Mouse (Mus musculus) gastrocnemius, adult 2 months (tissue): ENCODE data around the gene Nisch. TPM values are rescaled to one million over a fixed set of nuclear protein-coding genes. Genes with fewer than 3 reads are reported as not detected.

ENCODE experiments used
- DNase-seq: peaks from one replicate; pipeline ENCODE4 v3.0.0; 2022
- H3K27ac ChIP-seq: fragments of 200-600 bp; 2 replicates; pipeline ENCODE4 v1.8.1; 2022; ENCODE audit warnings: mild to moderate bottlenecking
- H3K4me3 ChIP-seq: fragments of 200-600 bp; 2 replicates; pipeline ENCODE4 v1.8.1; 2022; ENCODE audit warnings: mild to moderate bottlenecking, moderate library complexity
- CTCF ChIP-seq: fragments of 200-600 bp; IDR thresholded peaks from 2 replicates; pipeline ENCODE4 v1.8.1; 2022; ENCODE audit warnings: antibody characterized with exemption, mild to moderate bottlenecking, moderate library complexity
- intact Hi-C: fragments of 180-260 bp; cut with DNase I; formaldehyde crosslinking; loops from one replicate; pipeline ENCODE4 v1.15.1; 2025
- total RNA-seq, 2 experiments: library from RNA; stranded (reverse); gene quantifications; 2 replicates each; pipeline ENCODE4 v1.2.3; 2021

Gene Nisch
- total RNA-seq, 2 experiments from 2014 or later, result 60.8 to 70.3 TPM

DNA sequence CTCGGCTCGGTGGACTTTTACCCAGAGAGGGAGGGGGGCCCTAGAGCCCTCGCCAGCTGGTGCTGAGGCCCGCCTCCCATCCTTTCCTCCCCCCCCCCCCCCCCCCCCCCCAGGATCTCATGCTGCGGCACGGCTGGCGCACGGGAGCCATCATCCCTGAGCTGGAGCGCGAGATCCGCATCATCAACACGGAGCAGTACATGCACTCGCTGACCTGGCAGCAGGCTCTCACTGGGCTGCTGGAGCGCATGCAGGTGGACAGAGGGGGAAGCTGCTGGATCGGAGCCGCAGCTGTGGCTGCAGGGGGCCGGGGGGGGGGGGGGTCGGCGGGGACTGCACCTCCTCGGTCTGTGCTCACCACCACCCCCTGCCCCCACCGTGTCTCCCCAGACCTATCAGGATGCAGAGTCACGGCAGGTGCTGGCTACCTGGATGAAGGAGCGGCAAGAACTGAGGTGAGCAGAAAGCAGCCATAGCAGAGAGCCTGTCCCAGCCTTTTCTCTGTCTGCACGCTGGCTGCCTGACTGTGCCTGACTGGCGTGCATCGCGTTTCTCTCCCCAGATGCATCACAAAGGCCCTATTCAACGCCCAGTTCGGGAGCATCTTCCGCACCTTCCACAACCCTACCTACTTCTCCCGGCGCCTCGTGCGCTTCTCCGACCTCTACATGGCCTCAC, 78.4 kb downstream of the Nisch start:
- Histone ChIP-seq H3K27ac (peak overlapping the region; percentile 58), H3K4me3 (no peak overlapping the region)
- intact Hi-C loops, result no loop called here
- DNase-seq, result peak; percentile 24
- no peak for TF ChIP-seq CTCF

DNA sequence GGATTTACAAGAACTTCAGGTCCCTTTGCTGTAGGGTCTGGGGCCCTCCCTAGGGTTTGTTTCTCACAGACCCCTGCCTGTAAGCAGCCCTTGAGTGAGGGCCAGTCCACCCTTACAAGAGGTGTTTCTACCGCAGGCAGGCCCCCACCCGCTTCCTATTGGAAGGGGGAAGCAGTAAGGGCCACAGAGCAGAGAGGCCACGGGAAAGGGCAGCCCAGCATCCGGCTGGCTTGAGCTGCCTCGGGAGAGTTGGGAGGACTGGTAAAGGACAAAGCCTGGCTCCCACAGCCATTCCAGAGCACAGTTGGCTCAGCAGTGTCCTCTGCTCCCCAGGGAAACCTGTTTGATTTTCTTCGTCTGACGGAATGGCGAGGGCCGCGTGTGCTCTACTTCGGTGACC, 79.0 kb downstream of the Nisch start:
- Histone ChIP-seq H3K27ac (peak overlapping the region; percentile 58), H3K4me3 (no peak overlapping the region)
- intact Hi-C loops, result no loop called here
- peak; percentile 35 for DNase-seq
- TF ChIP-seq CTCF, result no peak

DNA sequence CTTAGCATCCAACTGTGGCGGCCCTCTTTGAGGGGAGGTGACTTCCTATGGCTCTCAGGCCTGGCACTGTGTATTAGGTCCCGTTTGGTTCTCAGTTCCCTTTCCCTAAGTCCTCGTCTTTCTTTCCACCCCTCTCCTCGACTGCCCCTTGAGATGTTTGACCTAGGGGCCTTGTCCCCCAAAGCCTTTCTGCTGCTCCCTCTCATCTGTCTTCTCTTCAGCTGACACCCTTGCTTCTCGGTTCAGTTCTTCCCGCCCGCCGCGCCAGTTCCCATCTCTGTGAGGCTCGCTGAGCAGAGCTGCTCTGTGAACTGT, 79.5 kb downstream of the Nisch start:
- no peak for DNase-seq
- Histone ChIP-seq H3K4me3 (no peak overlapping the region), H3K27ac (peak overlapping the region; percentile 58; the same call in 1 of the 2 replicates)
- TF ChIP-seq CTCF, result no peak
- intact Hi-C loops, result no loop called here

DNA sequence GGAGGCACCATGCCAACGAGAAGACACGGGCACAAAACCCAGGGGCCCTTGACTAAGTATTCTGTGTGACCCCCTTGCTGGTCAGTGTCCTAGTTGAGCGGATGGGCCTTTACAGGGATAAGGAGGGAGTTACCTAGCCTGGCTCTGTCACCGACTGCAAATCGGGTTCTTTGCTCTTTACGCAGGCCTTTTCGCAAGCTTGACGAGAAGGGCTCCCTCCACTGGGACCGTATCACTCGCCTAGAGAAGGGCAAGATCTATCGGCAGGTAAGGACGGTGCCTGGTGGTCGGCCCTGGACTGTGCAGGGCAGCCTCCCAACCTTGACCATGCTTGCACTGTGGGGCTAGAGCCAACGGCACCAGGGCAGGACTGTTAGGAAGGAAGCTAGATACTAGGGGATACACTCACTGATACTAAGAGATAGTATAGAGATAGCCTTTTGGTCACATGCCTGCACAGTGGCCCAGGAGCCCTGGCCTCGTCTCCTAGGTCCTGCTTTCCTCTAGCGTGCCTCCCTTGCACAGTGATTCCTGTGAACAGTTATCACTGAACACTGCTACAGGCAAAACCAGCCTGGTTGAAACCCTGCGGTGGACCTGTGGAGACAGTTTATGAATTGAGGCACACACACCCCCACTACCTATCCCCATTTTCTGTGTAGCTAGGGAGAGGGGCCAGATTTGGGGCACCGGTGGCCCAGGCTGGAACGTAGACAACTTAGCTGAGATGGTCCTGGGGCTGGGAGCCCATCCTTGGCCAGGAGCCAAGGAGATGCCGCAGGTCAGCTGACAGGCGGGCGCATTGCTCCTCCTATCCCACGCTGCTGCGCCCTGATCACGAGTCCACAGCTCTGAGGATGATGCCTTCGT, 80.1 kb downstream of the Nisch start:
- no peak for TF ChIP-seq CTCF
- Histone ChIP-seq H3K27ac (no peak overlapping the region), H3K4me3 (no peak overlapping the region)
- intact Hi-C loops, result no loop called here
- DNase-seq, result peak; percentile 34

DNA sequence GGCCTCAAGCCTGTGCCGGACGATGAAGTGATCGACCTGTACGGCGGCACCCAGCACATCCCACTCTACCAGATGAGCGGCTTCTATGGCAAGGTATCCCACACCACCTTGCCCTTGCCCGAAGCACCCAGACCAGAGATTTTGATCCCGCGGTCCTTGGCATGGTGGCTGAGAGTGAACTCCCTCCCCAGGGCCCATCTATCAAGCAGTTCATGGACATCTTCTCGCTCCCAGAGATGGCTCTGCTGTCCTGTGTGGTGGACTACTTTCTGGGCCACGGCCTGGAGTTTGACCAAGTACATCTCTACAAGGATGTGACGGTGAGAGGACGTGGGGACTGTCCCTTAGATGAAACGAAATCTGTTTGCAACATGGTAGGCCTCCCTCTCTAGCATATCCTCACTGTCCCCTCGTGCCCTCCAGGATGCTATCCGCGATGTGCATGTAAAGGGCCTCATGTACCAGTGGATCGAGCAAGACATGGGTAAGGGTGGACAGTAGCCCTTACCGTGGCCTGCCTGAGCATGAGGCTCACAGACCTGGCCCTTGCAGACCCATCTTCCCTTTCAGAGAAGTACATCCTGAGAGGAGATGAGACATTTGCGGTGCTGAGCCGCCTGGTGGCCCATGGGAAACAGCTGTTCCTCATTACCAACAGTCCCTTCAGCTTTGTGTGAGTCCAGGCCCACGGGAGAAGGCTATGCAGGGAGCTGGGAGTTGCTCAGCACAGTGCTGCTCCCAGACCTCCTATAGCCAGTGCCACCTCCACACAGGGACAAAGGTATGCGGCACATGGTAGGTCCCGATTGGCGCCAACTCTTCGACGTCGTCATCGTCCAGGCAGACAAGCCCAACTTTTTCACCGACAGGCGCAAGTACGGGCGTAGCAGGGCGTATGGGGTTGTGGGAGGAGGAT, 81.0 kb downstream of the Nisch start:
- H3K4me3 ChIP-seq, result no peak overlapping the region
- TF ChIP-seq CTCF, result no peak
- H3K27ac ChIP-seq, result no peak overlapping the region
- intact Hi-C loops, result no loop called here
- DNase-seq, result no peak

DNA sequence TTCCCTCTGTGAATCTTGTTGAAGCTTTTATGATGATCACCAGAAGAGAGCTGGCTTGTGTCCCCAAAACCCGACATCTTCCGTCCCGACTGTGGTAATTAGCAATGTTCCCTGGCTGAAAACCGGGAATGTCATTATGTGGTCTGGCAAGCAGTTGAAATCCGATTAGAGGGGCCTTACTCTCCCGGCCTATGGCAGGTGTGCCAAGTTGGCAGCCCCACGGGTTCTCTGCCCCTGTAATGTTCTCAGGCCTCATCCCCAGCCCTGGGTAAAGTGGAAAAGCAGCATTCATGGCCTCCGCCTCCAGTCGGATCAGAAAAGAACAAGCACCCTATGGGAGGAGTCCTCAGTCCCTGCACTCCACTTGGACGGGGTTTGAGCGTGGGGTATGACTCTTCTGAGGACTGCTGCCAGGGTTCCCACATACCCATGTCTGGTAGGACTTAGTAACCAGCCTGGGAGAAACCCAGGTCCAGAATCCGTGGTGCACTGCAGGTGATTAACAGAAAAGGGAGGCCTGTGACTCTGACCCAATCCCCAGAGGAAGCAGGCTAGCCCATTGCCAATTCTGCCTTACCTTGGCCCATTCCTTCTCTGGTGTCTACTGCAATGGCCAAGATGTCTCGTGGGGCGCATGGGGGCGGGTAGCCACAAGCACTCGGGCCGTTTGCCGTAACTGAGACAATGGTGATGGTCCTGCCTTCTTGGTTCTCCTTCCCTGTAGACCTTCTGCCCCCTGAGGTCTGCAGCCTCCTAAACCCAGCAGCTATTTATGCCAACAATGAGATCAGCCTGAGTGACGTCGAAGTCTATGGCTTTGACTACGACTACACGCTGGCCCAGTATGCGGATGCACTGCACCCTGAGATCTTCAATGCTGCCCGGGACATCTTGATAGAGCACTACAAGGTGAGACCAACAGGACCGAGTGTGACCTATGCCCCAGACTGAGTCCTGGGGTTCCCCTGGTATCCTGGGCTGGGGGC, 82.4 kb downstream of the Nisch start:
- Histone ChIP-seq H3K4me3 (no peak overlapping the region), H3K27ac (no peak overlapping the region)
- no peak for TF ChIP-seq CTCF
- no peak for DNase-seq
- intact Hi-C loops, result loop anchor here (5.0 kb wide), 1 partner anchor 43 kb away; no protein-coding TSS in a partner anchor

DNA sequence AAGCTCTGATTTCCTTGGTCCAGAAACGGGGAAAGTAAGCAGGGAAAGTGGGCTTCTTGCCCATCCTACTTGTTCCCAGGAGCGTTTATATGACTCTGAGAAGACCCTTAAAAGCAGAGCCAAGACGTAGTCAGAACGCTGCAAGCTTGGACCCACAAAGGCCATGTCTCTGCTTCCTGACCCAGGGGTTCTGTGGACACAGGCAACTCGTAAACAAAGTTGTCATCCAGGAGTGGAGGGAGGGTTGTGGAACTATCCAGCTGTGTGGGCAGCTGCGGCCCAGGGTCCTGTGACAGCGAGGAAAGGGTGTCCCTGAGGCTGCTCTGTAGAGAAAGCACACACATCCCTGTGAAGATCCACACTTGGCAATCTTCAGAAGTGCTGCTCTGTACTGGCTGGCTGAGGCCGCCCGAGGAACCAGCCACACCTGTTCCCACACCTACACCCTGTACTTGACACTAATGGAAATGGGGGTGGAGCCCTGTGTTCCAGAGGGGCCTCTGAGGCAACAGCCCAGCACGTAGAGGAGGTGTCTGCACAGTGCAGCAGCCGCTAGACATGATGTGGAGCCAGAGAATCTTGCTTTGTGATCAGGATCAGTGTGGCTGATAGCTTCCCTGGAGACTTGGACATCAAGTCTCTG, 83.6 kb downstream of the Nisch start:
- Histone ChIP-seq H3K27ac (no peak overlapping the region), H3K4me3 (no peak overlapping the region)
- DNase-seq, result no peak
- intact Hi-C loops, result loop anchor here (5.0 kb wide), 1 partner anchor 44 kb away; no protein-coding TSS in a partner anchor
- no peak for TF ChIP-seq CTCF

DNA sequence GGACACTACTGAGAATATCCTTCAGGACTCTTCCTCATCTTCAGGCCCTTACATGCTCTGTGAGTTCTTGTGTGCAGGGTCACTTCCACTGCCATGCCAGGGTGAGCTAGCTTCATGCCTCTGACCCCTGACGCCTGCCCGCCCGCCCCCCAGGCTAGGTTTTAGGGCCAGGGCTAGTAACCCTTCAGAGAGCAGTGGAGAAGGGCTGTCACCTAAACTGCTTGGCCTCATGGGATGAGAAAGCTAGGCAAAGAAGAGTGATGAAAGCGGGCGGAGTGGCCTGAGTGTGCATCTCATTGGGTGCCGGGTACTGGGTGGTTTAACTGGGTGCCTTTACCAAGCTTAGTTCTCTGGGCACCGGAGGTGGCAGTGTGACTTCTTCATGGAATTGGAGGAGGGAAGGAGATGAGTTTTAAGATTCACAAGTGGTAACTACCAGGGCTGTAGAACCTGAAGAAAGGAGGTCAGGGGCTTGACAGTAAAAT, 84.2 kb downstream of the Nisch start:
- Histone ChIP-seq H3K4me3 (no peak overlapping the region), H3K27ac (no peak overlapping the region)
- intact Hi-C loops, result loop anchor here (5.0 kb wide), 1 partner anchor 45 kb away; no protein-coding TSS in a partner anchor
- TF ChIP-seq CTCF, result no peak
- DNase-seq, result no peak

DNA sequence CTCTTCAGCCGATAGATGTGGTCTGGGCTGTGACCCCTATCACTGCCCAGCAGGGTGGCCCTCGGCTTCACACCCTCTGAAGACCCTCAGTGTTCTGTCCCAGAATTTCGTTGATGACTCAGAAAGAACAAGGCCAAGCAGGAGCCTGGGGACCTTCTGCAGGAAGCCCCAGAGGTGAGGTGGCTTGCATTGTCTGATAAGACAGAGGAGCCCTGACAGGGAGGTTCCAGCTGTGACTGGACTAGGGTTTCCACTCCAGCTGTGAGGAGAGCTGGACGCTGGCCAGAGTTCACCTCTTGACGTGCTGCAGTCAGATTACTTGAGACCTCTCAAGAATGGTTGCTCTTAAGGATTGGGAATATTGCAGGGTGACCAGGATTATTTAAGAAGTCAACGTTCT, 84.7 kb downstream of the Nisch start:
- Histone ChIP-seq H3K27ac (no peak overlapping the region), H3K4me3 (no peak overlapping the region)
- intact Hi-C loops, result loop anchor here (5.0 kb wide), 1 partner anchor 45 kb away; no protein-coding TSS in a partner anchor
- TF ChIP-seq CTCF, result no peak
- DNase-seq, result no peak

DNA sequence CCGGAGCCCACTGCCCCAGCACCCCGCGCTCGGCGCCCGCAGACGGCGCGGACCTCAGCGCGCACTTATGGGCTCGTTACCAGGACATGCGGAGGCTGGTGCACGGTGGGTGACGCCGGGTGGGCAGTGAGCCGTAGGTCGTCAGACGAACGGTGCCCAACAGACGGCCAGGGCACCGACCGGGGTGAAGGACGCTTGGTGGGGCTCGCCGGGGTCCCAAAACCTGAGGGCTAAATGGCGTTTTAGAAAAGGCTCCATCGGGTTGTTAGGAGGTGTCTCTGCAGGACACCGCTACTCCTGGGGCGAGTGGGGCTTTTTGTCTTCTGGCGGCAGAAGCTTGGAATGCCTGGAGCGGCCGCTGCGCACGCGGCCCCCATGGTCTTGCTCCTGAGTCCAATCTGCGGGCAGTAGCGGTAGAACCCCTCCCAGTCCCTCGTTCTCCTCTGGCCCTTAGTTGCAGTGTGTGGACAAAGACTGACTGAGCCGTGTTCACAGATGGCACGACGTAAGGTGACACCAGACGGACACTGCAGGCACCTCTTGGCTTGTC, 85.4 kb downstream of the Nisch start:
- no peak for TF ChIP-seq CTCF
- Histone ChIP-seq H3K27ac (peak overlapping the region; percentile 56), H3K4me3 (peak overlapping the region; percentile 79)
- intact Hi-C loops, result loop anchor here (5.0 kb wide), 1 partner anchor 46 kb away; no protein-coding TSS in a partner anchor
- no peak for DNase-seq
